Mouse (Mus musculus) ES-E14 (cell line): ENCODE data around the gene Abcc5.

ENCODE experiments used
- CHD2 ChIP-seq: IDR thresholded peaks from 2 replicates; pipeline ENCODE4 v1.6.1; 2014; ENCODE audit warnings: mild to moderate bottlenecking, low read depth, low read length, inconsistent platforms
- MAFK ChIP-seq: IDR thresholded peaks from 2 replicates; pipeline ENCODE4 v1.6.1; 2014; ENCODE audit warnings: mild to moderate bottlenecking, low read depth, low read length, inconsistent platforms; ENCODE audit not compliant: insufficient read depth

DNA sequence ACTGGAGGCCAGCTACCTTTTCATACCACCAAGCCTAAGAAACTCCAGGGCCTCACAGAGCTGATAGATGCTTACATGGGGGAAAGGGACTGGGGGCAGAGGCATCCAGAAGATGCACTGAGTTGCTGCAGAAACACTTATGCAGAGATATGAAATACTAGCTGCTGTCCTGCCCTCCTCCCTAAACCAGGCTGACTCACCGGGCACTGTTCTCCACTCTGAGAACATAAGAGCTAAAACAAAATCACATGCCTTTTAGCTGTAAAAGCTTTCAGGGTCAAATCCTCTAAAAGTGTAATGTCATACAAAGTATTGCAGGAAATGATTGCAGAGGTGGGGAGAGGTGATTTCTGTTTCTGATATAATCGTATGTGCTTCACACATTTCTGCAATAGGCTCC lies 11.0 kb downstream of the Abcc5 start:
- TF ChIP-seq MAFK (no peak), CHD2 (no peak)
